In the genomic region with DNA sequence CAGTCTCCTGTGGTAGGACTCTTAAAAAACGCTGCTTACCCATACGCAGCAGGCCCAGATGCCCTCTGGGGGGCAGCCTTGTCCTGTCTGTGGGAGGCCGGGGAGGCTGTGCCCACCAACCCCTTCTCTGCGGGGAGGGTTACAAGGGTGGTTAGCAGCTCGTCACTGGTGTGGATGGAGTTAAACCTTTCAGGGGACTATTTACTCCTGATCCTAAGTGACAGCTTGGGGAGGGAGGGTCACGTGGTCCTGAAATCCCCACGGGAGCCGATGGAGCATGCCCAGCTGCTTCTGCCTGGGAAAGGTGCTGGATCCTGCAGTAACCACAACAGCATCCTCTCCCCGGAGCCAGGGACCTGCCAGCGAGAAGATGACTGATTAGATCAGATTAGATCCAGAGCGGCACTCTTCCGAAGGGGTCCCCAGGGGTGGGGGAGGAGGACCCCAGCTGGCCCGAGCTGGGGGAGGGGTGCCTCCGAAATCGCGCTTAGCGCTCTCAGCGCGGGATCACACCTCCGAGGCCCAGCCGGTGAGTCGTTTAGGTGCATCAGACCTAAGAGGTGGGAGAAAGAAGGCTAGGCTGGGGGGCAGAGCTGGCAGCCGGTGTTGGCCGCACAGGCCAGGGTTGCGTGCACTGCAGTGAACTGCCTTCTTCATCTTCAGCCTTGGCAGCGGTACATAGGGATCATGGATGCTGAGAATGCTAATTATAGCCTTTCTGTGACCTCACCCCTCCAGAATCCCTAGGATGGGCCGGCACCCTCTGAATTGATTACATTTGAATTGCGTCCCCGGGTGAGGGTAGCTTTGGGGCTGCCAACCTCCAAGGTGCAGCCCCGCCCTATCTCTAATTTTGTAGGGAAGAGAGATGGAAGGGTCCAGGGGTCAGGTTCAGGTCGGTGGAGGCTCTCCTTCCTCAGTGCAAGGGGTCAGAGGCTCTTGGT, we compare ENCODE assay signal across 8 mouse cellular contexts. TPM values are rescaled to one million over a fixed set of nuclear protein-coding genes. Genes with fewer than 3 reads are reported as not detected.
A peak's percentile ranks its signal among the peaks of the same experiment; 100 is the strongest.
DNase-seq lines count a peak whose midpoint lies in the region; ATAC-seq lines count a peak whose summit lies in the region.

No protein-coding gene starts in this region.

- WGBS in hindbrain, embryonic 15.5 days: 0% methylated on average over 31 of the region's 31 CpGs

- H3K4me2 ChIP-seq in hindbrain, embryonic 15.5 days: peak overlapping the region; percentile 80

- H3K9ac ChIP-seq in hindbrain, embryonic 15.5 days: peak overlapping the region; percentile 83

- peak; percentile 72 for DNase-seq in ZHBTc4 (ENCODE audit: low read depth, low spot score)
- DNase-seq in cerebellum, postnatal 25 days: peak; percentile 78 to 83
- peak; percentile 79 for DNase-seq in gastrocnemius, adult 18-20 months (ENCODE audit: low spot score)
- DNase-seq in left cerebral cortex, adult 18-20 months (ENCODE audit: low spot score in 2 of 2): peak; percentile 75 to 78
- DNase-seq in lung, postnatal 36 days: peak; percentile 79
- peak; percentile 86 for DNase-seq in right cerebral cortex, postnatal 14 days

- H3K27ac ChIP-seq in hindbrain, embryonic 15.5 days (replicated peaks): peak overlapping the region; percentile 96

- no peaks in the 10 kb centered on the region for H3K27me3 ChIP-seq in hindbrain, embryonic 15.5 days

- no peaks in the 10 kb centered on the region for H3K9me3 ChIP-seq in hindbrain, embryonic 15.5 days

- no peaks in the 10 kb centered on the region for H3K36me3 ChIP-seq in hindbrain, embryonic 15.5 days

- peak; percentile 83 for ATAC-seq in hindbrain, embryonic 15.5 days (ENCODE audit: low FRiP score, low read depth)
- ATAC-seq in monocyte, adult 5-6 weeks (replicated peaks; ENCODE audit: insufficient number of reproducible peaks, low FRiP score, low TSS enrichment, poor library complexity, severe bottlenecking): no peak; the same call in 1 of the 2 replicates

- H3K4me3 ChIP-seq in hindbrain, embryonic 15.5 days: peak overlapping the region; percentile 71

- peaks cover 57% of the 10 kb centered on the region for H3K4me1 ChIP-seq in hindbrain, embryonic 15.5 days (replicated peaks)

RNA-seq across cellular contexts. Expression of a gene that starts 17.3 kb away (rescaled TPM):
- total RNA-seq in gastrocnemius, adult 18-20 months (2021): 10 to 100 TPM in 1 of 2 experiments, 1 to 10 TPM in 1; 8.1 to 10.6 TPM
- polyA plus RNA-seq in hindbrain, embryonic 15.5 days (2015; fragmentation: Nextera tagmentation; extraction: Ambion mirVana): 17.2 and 19.9 TPM in 2 replicates
- total RNA-seq in left cerebral cortex, adult 18-20 months (2021): 10 to 100 TPM; 78.2 to 91.1 TPM
- total RNA-seq in monocyte, adult 5-6 weeks (2017): 5.7 to 6.3 TPM (median 5.7 TPM) in 3 replicates

RNA-seq across cellular contexts. Expression of a gene that starts 50.4 kb away (rescaled TPM):
- total RNA-seq in gastrocnemius, adult 18-20 months (2021): 10 to 100 TPM; 13.0 to 15.3 TPM
- 26.7 and 28.0 TPM in 2 replicates for polyA plus RNA-seq in hindbrain, embryonic 15.5 days (2015; fragmentation: Nextera tagmentation; extraction: Ambion mirVana)
- total RNA-seq in left cerebral cortex, adult 18-20 months (2021): 10 to 100 TPM; 44.6 to 49.3 TPM
- total RNA-seq in monocyte, adult 5-6 weeks (2017): 173 to 191 TPM (median 177 TPM) in 3 replicates

Comparison
In these comparisons a context has a peak if more than half of its experiments do, and no peak if none do; other contexts are left out.
1. RNA of a gene that starts 17.3 kb away (total RNA-seq): 78.2 to 91.1 TPM in left cerebral cortex, adult 18-20 months; 8.1 to 10.6 TPM in gastrocnemius, adult 18-20 months and 5.7 to 6.3 TPM in monocyte, adult 5-6 weeks; every median in the first group is over 4 times any median in the second.
2. Peak in every context shown above with its lines, with median percentiles within 50 percentile points of each other: DNase-seq.